Mouse (Mus musculus): ENCODE data around the gene Cpsf3.

Cpsf3 gene

GRCm38 (mm10) chr12:21337171-21337570, 52.0 kb downstream of the Cpsf3 start:
- no peaks in the 10 kb centered on the region for H3K27me3 ChIP-seq (ENCODE audit: control insufficient read depth, insufficient read depth, low read length, poor library complexity, severe bottlenecking)
- H3K36me3 ChIP-seq (ENCODE audit: control insufficient read depth, insufficient read depth, low read length, poor library complexity, severe bottlenecking): peaks cover 9% of the 10 kb centered on the region
- DNase-seq (ENCODE audit: low read depth, low spot score): no peak

DNA sequence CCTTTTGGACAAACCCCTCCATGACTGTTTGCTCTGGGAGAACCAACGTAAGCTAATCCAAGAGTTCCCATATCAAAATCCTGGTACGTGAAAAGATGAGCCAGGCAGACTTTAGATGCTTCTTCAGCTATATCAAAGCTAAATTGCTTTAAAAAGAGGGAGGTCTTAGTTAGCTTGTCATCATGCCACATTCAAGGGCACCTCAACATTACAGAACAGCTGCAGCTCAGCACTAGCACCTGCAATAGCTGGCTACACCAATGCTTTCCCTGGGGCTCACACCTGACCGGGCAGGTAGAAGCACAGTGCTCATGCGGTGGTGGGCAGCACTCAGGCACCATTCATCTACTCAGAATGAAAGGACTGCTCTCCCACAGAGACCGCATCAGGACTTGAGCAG, 55.5 kb downstream of the Cpsf3 start:
- H3K27me3 ChIP-seq (ENCODE audit: control insufficient read depth, insufficient read depth, low read length, poor library complexity, severe bottlenecking): no peaks in the 10 kb centered on the region
- H3K36me3 ChIP-seq (ENCODE audit: control insufficient read depth, insufficient read depth, low read length, poor library complexity, severe bottlenecking): peaks cover 9% of the 10 kb centered on the region
- no peak for DNase-seq (ENCODE audit: low read depth, low spot score)

- peaks cover 14% of the 10 kb centered on the region for H3K36me3 ChIP-seq (ENCODE audit: control insufficient read depth, insufficient read depth, low read length, poor library complexity, severe bottlenecking)
- DNase-seq (ENCODE audit: low read depth, low spot score): peak; percentile 51
These were observed 61.8 kb downstream of the Cpsf3 start for GRCm38 (mm10) chr12:21346972-21347371.

DNA sequence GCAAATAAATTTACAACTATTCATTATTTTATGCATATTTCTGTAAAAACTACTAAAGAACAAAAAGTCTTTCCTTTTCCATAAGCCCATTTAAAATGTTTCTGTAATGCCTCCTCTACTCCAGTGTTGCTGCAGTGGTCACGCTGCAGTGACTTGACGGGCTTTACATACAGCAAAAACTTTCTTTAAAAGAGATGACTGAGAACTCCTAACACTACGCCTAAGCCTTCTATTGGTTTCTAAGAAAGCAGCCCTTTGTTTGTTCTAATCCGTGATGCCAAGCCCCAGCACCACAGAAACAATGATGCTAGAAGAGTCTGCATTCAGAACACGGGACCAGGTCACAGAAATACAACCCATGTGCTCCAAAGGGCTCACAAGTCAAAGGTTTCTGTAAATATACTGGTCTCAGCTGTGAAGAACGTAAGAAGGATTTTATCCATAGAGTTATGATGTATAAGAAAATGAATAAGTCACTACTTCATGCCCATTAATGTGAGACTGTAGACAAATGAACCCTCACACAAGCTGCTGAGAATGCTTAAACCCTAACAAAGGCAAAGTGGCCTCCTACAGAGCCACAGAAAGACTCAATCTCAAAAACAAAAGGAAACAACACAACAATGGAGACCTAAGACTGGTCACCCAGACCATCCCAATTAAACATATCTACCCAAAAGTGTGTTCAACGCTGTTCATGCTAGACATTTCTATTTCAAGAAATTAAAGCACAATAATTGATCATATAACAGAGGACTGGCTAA, 65.1 kb downstream of the Cpsf3 start:
- Histone ChIP-seq H3K27me3 (ENCODE audit: control insufficient read depth, insufficient read depth, low read length, poor library complexity, severe bottlenecking) (no peaks in the 10 kb centered on the region), H3K36me3 (ENCODE audit: control insufficient read depth, insufficient read depth, low read length, poor library complexity, severe bottlenecking) (peaks cover 20% of the 10 kb centered on the region)
- no peak for DNase-seq (ENCODE audit: low read depth, low spot score)

More at GRCm38 (mm10) chr12:21346972-21347371, 61.8 kb downstream of the Cpsf3 start:
- no peaks in the 10 kb centered on the region for H3K27me3 ChIP-seq (ENCODE audit: control insufficient read depth, insufficient read depth, low read length, poor library complexity, severe bottlenecking)

- Histone ChIP-seq H3K36me3 (ENCODE audit: control insufficient read depth, insufficient read depth, low read length, poor library complexity, severe bottlenecking) (peaks cover 15% of the 10 kb centered on the region), H3K27me3 (ENCODE audit: control insufficient read depth, insufficient read depth, low read length, poor library complexity, severe bottlenecking) (no peaks in the 10 kb centered on the region; the same call in 1 of the 2 replicates)
- DNase-seq (ENCODE audit: low read depth, low spot score): no peak
These were observed 68.5 kb downstream of the Cpsf3 start for GRCm38 (mm10) chr12:21353681-21354080.

DNA sequence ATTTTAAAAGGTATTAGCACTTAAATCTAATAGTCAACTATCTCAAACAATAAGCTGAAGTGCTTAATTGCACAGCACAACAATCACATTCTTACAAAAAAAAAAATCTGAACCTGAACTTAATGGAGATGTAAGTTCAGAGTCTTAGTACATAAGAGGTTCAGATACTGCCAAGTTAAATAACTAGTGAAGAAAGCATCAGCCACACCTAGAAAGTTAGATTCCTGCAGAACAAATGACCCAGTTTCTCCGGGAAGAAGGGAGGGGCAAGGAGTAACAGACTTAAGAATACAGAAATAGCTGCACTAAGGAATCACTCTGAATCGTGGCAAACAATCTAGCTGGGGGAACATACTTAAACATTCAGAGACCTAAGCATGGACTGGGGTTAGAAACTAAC, 77.5 kb downstream of the Cpsf3 start:
- no peaks in the 10 kb centered on the region for H3K27me3 ChIP-seq (ENCODE audit: control insufficient read depth, insufficient read depth, low read length, poor library complexity, severe bottlenecking)
- H3K36me3 ChIP-seq (ENCODE audit: control insufficient read depth, insufficient read depth, low read length, poor library complexity, severe bottlenecking): no peaks in the 10 kb centered on the region
- DNase-seq (ENCODE audit: low read depth, low spot score): no peak

DNA sequence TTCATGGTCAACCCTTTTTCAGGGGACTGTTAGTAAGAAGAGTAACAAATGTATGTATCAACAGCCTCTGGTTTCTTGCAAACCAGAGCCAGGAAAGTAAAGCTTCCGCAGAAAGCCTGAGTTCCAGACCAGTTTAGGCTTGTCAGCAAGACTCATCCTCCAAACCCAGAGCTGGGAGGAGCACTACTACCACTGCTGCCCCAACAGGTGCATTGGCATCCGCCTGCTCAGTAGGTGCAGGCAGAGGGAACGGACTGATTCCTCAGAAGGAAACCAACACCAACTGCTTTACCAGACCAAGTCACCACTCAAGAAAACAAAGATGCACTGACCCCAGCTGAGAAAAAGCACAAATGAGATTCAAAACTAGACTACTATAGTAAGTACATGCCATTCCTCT, 78.0 kb downstream of the Cpsf3 start:
- no peak for DNase-seq (ENCODE audit: low read depth, low spot score)
- H3K27me3 ChIP-seq (ENCODE audit: control insufficient read depth, insufficient read depth, low read length, poor library complexity, severe bottlenecking): no peaks in the 10 kb centered on the region

More for the DNA sequence above, 78.0 kb downstream of the Cpsf3 start:
- no peaks in the 10 kb centered on the region for H3K36me3 ChIP-seq (ENCODE audit: control insufficient read depth, insufficient read depth, low read length, poor library complexity, severe bottlenecking)

All from splenic B cell, adult 2 months (primary cell).